Mouse (Mus musculus) liver, adult 2 months (tissue): ENCODE data around the gene Htr6. TPM values are rescaled to one million over a fixed set of nuclear protein-coding genes. Genes with fewer than 3 reads are reported as not detected.

ENCODE experiments used
- DNase-seq: peaks from one replicate; pipeline ENCODE4 v3.0.0-alpha.2; 2011; ENCODE audit warnings: low read depth, low spot score; ENCODE audit errors: extremely low read depth
- H3K27ac ChIP-seq: fragments of 200-500 bp; replicated peaks from 2 replicates; pipeline ENCODE4 v1.5.1; 2012; ENCODE audit warnings: low read depth, mild to moderate bottlenecking, control low read depth, inconsistent platforms, low read length; ENCODE audit not compliant: insufficient read depth
- H3K27me3 ChIP-seq: fragments of 200-500 bp; 2 replicates; pipeline ENCODE4 v1.6.1; 2012; ENCODE audit warnings: mild to moderate bottlenecking, moderate library complexity, low read length, inconsistent platforms; ENCODE audit not compliant: control insufficient read depth, insufficient read depth
- H3K36me3 ChIP-seq: fragments of 200-500 bp; 2 replicates; pipeline ENCODE4 v1.6.1; 2012; ENCODE audit warnings: low read length, inconsistent platforms; ENCODE audit not compliant: control insufficient read depth, insufficient read depth
- H3K4me1 ChIP-seq: fragments of 200-500 bp; 2 replicates; pipeline ENCODE4 v1.6.1; 2011; ENCODE audit warnings: low read length; ENCODE audit not compliant: control insufficient read depth, insufficient read depth
- H3K4me3 ChIP-seq: fragments of 200-500 bp; 2 replicates; pipeline ENCODE4 v1.5.1; 2011; ENCODE audit warnings: low read depth, mild to moderate bottlenecking, control low read depth, low read length, moderate library complexity; ENCODE audit not compliant: insufficient read depth
- H3K79me2 ChIP-seq: fragments of 200-500 bp; 2 replicates; pipeline ENCODE4 v1.6.1; 2012; ENCODE audit warnings: inconsistent platforms, mild to moderate bottlenecking, low read length, moderate library complexity; ENCODE audit not compliant: control insufficient read depth, insufficient read depth
- H3K9ac ChIP-seq: fragments of 200-500 bp; 2 replicates; pipeline ENCODE4 v1.6.1; 2012; ENCODE audit warnings: low read depth, mild to moderate bottlenecking, control low read depth, inconsistent platforms, low read length
- CTCF ChIP-seq: fragments of 200-500 bp; IDR thresholded peaks from 2 replicates; pipeline ENCODE4 v1.5.1; 2011; ENCODE audit warnings: low read depth, low read length, control low read depth
- POLR2A ChIP-seq: fragments of 200-500 bp; IDR thresholded peaks from 2 replicates; pipeline ENCODE4 v1.6.1; 2011; ENCODE audit warnings: low read length, control low read depth; ENCODE audit not compliant: insufficient read depth; ENCODE audit errors: extremely low read depth
- WGBS: fragments of 180-500 bp; shearing (Covaris S2); methylation state at CpG from one replicate; pipeline ENCODE4 v1.1.7; 2018; 5-methylcytosine and 5-hydroxymethylcytosine counted together
- polyA plus RNA-seq: library from polyadenylated mRNA; depleted of rRNA; stranded (reverse); fragments of >200 nt; gene quantifications from 2 replicates; pipeline ENCODE4 v1.2.3, GENCODE M21; 2012
- total RNA-seq: library from RNA; depleted of rRNA; stranded (reverse); fragments of >200 nt; gene quantifications from 2 replicates; pipeline ENCODE4 v1.2.3, GENCODE M21; 2014

Gene Htr6
- total and polyA plus RNA-seq, 2 experiments = not detected

DNA sequence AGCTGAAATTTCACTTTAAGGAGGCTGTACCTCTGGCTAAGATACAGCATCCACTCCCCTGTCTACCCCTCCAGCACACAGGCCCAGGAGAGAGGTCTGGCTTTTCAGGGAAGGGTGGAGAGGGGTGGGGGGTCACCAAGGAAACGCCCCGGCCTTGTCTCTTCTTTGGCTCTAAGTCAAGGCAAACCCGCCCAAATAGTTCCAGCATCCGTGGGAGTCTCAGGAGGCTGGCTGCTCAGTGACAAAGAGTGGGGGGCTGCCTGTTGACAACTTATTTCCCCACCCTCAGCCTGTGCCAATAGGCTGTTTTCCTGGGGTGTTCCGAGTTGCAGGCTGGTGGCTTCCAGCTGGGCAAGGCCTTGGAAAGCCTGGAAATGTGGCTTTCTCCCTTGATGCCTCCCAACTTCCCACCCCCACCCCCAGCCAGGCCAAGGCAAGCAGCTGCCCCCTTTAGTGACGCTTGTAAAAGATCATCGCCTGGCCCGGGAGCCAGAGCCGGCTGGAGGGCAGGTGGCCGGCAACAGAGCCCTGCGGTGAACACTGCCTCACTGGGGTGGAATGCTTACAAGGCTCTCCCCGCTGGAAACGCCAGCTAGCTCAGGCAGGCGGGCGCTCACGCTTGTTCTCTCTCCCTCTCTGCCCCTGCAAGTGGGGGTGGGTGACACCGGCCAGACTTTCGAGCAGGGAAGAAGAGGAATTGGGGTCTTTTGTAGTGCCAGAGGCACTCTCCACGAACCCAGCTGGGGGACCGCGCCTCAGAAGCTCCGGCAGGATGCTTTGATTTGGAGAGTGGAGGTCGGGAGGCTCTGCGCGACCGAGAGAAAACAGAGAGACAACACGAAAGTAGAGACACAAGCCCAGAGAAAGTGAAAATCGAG is 16.3 kb upstream of the Htr6 start:
- Histone ChIP-seq H3K9ac (no peak overlapping the region), H3K27me3 (peaks cover 6% of the 10 kb centered on the region), H3K4me1 (no peaks in the 10 kb centered on the region), H3K4me3 (peak overlapping the region; percentile 20; the same call in 1 of the 2 replicates), H3K27ac (no peak overlapping the region), H3K79me2 (no peaks in the 10 kb centered on the region), H3K36me3 (no peaks in the 10 kb centered on the region)
- 19% methylated on average over 28 of the region's 28 CpGs for WGBS
- no peak for DNase-seq
- TF ChIP-seq CTCF = no peak
- TF ChIP-seq POLR2A = no peak

DNA sequence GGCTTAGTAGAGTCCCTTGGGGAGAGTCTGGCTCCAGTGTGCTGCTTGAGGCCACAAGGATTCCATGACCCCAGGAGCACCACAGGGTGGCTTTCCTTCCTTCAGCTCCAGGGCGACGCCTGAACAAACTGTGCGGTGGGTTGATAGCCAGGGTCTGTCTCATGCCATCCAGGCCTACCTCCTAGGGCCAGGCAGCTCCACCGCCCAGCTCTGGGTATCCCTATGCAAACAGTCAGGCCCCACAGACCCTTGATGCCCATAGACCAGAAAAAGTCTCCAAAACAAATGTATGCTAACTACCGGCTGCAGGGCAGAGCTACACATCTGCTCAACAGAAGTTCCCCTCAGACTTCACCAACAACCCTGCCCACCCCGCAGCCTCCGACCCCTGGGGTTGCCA is 15.7 kb upstream of the Htr6 start:
- no peaks in the 10 kb centered on the region for H3K4me1 ChIP-seq
- no peaks in the 10 kb centered on the region for H3K79me2 ChIP-seq
- H3K27me3 ChIP-seq = peaks cover 6% of the 10 kb centered on the region
- H3K4me3 ChIP-seq = no peak overlapping the region
- no peak for TF ChIP-seq CTCF
- DNase-seq = no peak
- no peak overlapping the region for H3K27ac ChIP-seq
- H3K9ac ChIP-seq = no peak overlapping the region
- no peaks in the 10 kb centered on the region for H3K36me3 ChIP-seq
- WGBS = 72% methylated on average over 7 of the region's 7 CpGs

DNA sequence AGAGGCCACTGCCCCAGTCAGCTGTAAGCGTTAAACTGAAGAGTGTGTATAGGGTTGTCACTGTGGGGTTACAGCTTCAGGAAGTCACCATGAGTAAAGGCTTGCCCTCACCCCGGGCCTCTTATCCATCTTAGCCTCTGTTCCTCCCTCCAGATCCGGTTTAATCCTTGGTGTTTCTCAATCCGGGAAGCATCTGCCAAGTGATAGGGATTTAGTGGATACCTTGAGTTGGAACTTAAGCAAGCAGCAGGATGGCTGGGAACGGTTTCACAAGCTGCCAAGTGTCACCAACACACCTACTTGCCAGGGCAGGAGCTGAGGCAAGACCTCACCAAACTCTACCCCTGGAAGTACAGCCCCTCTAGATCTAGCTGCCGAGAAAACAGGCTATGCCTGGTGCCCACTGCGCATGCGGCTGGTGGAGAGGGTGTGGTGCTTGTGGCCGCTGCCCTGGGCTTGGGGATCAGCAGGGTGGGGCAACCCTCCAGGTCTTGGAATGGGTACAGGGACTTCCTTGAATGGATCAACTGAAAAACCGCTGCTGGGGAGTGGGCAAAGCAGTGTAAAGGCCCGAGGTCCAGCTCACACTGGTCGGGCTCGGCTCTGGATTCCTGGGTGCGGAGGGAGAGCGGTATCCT is 15.1 kb upstream of the Htr6 start:
- no peak overlapping the region for H3K9ac ChIP-seq

DNA sequence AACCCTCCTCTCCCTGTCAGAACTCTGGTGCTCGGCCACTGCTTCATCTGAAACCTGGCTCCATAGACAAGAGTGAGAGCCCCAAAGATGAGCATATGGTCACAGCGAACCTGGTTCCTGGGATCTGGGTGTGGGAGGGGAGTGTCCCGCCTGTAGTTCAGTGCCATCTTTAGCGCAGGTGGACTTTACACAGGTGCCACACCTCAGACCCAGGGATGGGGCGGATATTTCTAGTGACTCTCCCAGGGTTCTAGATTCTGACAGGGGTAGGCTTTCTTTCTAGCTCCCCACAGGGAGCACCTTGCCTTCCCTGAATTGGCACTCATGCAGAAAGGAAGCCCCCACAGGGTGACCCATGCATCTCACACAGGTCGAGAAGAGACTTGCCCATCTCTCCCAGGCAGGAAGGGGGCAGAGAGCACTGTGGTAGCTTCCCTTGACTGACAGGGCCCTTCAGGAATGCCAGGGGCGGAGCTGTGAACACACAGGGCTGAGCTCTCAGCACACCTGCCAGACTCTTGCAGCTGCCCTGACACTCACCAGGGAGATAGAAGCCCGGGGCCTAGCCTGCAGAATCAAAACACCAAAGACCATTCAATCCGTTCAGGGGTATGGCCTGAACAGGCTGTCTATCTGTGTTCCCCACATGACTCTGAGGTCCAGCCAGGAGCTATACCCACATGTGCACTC is 13.8 kb upstream of the Htr6 start:
- Histone ChIP-seq H3K9ac (no peak overlapping the region), H3K79me2 (no peaks in the 10 kb centered on the region), H3K27ac (no peak overlapping the region), H3K27me3 (peaks cover 9% of the 10 kb centered on the region), H3K4me1 (no peaks in the 10 kb centered on the region), H3K4me3 (no peak overlapping the region), H3K36me3 (no peaks in the 10 kb centered on the region)
- 72% methylated on average over 9 of the region's 9 CpGs for WGBS
- DNase-seq = no peak
- no peak for TF ChIP-seq CTCF
- no peak for TF ChIP-seq POLR2A

More for the DNA sequence above, 15.1 kb upstream of the Htr6 start:
- no peaks in the 10 kb centered on the region for H3K36me3 ChIP-seq
- no peak overlapping the region for H3K27ac ChIP-seq
- TF ChIP-seq POLR2A (no peak), CTCF (no peak)
- DNase-seq = no peak
- H3K4me3 ChIP-seq = no peak overlapping the region
- no peaks in the 10 kb centered on the region for H3K79me2 ChIP-seq
- H3K27me3 ChIP-seq = peaks cover 6% of the 10 kb centered on the region
- no peaks in the 10 kb centered on the region for H3K4me1 ChIP-seq
- WGBS = 53% methylated on average over 15 of the region's 15 CpGs

DNA sequence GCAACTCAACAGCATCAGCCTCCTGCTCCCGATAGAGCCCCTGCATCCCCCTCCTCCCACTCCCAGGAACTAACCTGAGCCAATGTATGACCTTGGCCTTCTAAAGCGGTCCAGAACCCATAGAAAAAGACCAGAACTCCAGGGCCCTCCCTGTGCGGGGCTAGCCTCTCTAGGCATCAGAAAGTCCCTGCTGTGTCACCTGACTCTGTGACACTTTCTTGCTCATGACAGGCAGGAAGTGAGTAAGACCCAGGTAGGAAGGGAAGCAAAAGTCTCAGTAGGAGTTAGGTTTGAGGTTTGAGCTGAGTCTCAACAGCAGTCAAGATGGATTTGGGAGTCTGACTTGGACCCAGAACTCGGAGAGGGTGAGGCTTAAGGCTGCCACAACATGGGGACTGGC is 11.6 kb upstream of the Htr6 start:
- no peak overlapping the region for H3K9ac ChIP-seq
- DNase-seq = no peak
- no peaks in the 10 kb centered on the region for H3K79me2 ChIP-seq
- H3K4me3 ChIP-seq = no peak overlapping the region
- no peaks in the 10 kb centered on the region for H3K36me3 ChIP-seq
- H3K4me1 ChIP-seq = no peaks in the 10 kb centered on the region
- 91% methylated on average over 4 of the region's 4 CpGs for WGBS
- H3K27ac ChIP-seq = no peak overlapping the region
- no peak for TF ChIP-seq CTCF
- TF ChIP-seq POLR2A = no peak
- H3K27me3 ChIP-seq = 0 out of 2 replicates have a peak, but pooled peaks cover 3% of the 10 kb centered on the region
